Mouse (Mus musculus): Measurements from ENCODE around the gene Bag3. TPM values are rescaled to one million over a fixed set of nuclear protein-coding genes. Genes with fewer than 3 reads are reported as not detected.
A peak's percentile ranks its signal among the peaks of the same experiment; 100 is the strongest.
"Not testable (repeated sequence)": the region's sequence is repeated elsewhere in the genome, so short reads cannot be mapped to it uniquely, and the experiment has no call there.

Gene Bag3
- total RNA-seq, 1 experiment from 2014 or later = 148 TPM

GRCm38 (mm10) chr7:128569987-128570656 lies 46.7 kb downstream of the Bag3 start:
- no peak for DNase-seq

DNA sequence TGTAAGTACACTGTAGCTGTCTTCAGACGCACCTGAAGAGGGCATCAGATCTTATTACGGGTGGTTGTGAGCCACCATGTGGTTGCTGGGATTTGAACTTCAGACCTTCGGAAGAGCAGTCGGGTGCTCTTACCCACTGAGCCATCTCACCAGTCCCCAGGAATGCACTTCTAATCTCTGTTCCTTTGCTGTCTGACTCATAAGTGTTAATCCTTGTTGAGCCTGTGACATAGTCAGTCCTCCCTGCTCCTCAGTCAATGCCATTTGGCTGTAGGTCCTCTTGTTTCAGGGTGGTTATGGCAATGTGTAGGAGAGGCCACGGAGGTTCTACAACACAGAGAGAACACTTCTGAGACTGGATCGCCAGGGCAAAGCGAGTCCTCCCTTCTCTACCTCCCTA lies 47.2 kb downstream of the Bag3 start:
- not testable (repeated sequence) for DNase-seq

DNA sequence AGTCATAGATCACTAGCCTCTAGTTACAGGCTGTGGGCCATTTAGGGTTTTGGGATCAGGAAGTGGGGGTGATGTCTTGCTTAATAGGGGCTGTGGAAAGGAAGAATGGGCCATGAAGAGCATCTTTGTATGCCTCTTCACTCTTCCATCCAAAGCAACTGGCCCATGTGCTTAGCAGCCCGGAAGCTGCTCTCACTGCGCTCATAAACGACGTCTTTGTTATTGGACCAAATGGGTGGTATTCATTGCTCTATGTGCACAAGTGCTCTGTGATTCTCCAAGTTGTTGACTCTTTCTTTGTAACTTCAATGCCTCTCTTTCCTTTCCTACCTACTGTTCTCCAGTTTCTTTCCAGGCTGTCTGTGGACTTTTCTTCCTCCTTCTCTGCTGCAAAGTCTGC lies 48.6 kb downstream of the Bag3 start:
- DNase-seq = no peak

- DNase-seq = peak; percentile 14
Measured at GRCm38 (mm10) chr7:128575211-128575610, 51.8 kb downstream of the Bag3 start.

GRCm38 (mm10) chr7:128575794-128576193 lies 52.4 kb downstream of the Bag3 start:
- DNase-seq = no peak

DNA sequence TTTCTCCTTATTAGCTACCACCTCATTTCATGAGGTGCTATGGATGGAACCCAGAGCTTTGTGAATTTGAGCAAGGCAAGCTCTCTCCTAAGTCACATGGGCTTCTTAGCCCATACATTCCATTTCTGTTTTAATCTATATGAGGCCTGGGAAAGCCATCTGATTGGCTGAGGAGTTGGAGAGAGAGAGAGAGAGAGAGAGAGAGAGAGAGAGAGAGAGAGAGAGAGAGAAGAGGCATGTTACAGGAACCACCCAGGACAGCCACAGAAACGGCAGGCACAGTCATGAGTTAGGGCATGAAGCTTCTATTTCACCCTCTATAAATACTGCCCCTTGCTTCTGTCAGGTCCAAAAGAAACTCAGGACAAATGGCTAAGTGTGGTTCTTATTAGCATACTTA lies 54.2 kb downstream of the Bag3 start:
- no peak for DNase-seq

DNA sequence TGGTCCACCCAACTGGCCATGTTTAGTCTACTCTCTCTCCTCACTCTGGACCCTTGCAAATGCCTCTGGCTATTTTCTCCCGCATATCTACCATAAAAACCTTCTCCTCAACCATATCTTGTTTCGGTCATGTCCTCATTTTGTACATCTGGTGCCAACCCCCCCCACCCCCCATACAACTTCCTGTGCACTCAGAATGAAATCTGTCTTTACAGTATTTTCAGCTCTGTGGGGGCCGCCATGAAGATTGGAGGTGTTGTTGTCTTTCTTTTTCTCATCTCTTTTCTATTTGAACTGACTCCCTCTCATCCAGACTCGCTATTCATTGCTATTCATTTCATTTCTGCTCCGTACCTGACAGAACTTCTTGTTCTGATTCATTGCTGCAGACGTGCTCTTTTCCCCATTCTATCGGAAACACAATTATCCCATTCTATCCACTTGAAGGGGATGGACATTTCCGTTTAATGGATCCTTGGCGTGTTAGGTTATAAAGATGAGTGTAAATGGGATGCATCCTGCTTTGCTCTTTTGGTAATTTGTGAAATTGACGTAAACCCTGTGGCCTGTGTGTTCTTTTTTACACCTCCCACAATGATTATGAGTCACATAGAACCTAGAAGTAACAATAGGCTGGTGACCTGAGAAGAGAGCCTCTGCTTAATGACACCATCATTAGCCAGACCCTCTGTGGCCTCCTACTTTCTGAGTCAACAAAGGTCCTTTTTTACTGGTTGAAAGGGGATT lies 55.0 kb downstream of the Bag3 start:
- DNase-seq = no peak

- no peak for DNase-seq
Measured at GRCm38 (mm10) chr7:128579381-128579780, 56.0 kb downstream of the Bag3 start.

DNA sequence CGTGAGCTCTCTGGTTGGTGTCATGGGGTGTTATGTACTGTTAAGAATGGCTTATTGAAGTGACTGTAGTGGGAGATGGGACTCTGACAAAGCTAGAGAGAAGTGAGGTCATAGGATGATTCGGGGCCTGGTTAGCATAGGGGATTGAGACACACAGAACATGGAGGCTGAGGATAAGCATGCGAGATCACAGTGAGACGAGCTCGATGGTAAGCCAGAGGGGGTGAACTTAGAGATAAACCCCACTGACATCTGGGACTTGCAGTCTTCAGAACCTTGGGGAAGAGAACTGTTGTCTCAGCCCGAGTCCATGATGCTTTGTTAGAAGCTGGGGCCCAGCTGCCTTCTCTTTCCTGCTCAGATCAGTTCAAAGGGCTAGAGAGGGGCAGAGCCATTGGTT lies 56.9 kb downstream of the Bag3 start:
- no peak for DNase-seq

- no peak for DNase-seq
Measured at GRCm38 (mm10) chr7:128581864-128582484, 58.6 kb downstream of the Bag3 start.

DNA sequence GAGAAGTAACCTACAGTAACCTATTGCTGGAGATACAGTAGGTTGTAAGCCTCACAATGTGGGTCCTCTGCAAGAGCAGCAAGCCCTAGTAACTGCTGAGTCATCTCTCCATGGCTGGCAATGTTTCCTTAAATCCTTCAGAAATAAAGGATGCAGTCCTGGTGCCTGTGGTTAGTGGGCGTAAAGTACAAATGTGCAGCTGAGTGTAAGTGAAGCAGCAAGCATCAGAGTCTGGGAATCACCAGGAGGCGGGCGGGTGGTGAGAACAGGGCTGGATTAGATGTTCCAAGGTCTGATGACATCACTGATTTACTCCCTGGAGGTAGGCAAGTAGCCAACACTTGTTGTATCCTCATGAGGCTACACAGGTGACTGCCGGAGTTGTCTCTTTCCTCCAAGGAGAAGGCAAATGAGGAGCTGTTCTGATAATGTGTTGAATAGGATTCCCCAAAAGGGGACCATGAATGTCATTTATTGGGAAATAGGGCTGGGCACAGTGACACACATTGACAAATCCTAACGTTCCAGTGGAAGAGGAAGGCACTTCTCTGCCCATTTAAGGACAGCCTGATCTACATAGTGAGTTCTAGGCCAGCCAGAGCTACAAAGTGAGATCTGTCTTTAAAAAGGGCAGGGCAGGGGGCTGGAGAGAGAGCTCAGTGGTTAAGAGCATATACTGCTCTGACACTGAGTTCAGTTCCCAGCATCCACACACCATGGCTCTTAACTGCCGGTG lies 60.0 kb downstream of the Bag3 start:
- peak; percentile 30 for DNase-seq

DNA sequence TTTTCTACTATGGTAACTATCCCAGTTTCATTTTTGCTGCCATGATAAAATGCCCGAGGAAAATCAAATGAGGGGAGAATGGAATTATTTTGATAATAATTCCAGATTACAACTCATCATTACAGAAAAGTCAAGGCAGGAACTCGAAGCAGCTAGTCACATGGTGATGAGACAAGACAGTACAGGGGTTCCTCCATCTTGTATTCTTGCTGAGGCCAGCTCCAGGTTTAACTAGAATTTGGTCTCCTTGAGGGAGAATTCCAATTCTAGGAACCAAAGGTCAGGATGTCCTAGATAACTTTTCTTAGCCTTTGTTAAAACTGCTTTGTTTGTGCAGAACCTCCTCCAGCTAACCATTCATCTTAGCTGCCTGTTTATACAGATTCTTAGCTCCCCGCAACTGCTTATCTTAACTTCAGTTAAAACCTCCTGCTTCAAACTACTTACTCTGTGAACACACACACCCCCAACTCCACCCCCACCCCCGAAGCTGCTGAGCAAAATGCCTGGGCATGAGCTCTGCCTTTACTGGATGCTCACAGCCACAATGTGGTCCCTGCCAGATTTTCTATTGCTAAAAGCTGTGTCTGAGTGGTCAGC lies 64.0 kb downstream of the Bag3 start:
- no peak for DNase-seq

- DNase-seq = no peak
Measured at GRCm38 (mm10) chr7:128591345-128592084, 68.1 kb downstream of the Bag3 start.

DNA sequence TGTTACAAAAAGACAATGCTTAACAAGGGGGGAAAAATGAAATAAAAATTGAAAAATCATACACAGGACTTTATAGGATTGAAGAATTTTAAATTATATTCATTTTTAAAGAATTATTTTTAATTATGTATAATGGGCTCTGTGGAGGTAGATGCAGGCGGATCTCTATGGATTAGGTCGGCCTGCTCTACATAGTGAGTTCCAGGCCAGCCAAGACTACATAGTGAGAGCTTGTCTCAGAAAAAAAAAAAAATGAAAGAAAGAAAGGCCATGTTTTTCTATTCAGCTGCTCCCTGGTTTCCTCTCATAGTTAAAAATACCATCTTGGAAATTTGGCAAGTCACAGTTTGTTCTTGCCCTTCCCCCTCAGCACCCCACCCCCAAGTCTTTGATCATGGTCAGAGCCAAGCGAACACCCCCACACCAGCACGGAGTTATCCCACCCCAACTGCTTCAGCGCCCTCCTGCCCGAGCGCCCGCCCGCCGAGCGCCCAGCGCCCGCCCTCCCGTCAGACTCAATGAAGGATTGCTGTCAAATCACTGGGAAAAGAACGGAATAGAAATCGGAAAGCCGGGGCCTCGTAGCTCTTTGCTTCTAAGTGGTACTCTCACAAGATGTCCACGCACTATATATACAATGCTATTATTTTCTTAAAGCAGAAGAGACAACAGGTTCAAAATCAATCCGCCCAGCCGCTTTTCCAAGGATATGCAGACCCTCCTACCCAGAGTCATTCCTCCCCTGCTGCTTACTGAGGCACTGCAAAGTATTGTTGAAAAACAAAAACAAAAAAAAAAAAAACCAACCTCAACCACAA lies 68.9 kb downstream of the Bag3 start:
- peak; percentile 56 for DNase-seq

DNA sequence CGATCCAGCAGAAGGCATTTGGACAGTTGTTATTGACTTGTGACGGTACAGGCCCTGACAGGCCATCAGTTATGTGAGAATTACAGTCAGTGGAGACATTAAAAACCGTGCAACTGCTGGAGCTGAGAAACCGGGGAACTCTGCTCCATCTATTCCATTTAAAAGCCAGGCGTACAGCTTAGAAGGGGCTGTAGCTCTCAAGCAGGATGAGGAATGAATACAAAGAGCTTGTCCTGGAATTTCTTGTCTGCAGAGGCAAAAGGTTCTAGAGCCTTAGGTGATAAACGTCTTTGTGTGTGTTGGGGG lies 69.5 kb downstream of the Bag3 start:
- no peak for DNase-seq

DNA sequence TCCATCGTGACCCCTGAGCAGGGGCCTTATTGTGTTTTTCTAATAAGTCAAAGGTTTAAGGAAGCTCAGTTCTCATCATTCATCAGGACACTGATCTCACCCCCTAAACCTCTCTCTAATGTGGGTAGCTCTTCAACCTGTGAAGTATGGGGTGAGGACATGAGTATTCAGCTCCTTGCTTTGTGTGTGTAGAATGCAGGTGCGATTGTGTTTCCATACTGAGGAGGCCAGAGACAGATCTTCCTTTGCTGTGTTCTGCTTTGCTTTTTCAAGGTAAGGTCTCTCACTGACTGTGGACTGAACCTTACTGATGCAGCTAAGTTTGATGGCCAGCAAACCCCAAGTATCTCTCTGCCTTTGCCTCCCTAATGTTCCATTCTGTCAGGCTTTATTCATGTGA lies 72.9 kb downstream of the Bag3 start:
- no peak for DNase-seq

Small RNAs within 50 kb of the gene (microRNA-seq; reads per million reads assigned to microRNA genes)
- 0 reads per million in 2 experiments for gene Gm24365

Other genes starting within 250 kb of the Bag3 start
- 29.0 and 33.5 TPM in 2 replicates for gene BC017158, start 225.4 kb upstream of the Bag3 start, total RNA-seq (2021)
- 16.0 and 20.3 TPM in 2 replicates for gene Rgs10, start 104.9 kb upstream of the Bag3 start, total RNA-seq (2021)
- 123 and 132 TPM in 2 replicates for gene Tial1, start 61.9 kb upstream of the Bag3 start, total RNA-seq (2021)
- gene Inpp5f, start 87.7 kb downstream of the Bag3 start, total RNA-seq (2021) = 28.8 and 31.4 TPM in 2 replicates
- 42.3 and 43.2 TPM in 2 replicates for gene Mcmbp, start 216.9 kb downstream of the Bag3 start, total RNA-seq (2021)
- gene Sec23ip, start 221.3 kb downstream of the Bag3 start, total RNA-seq (2021) = 38.4 and 40.8 TPM in 2 replicates